Mouse (Mus musculus): ENCODE results near the gene Timm22.

DNA sequence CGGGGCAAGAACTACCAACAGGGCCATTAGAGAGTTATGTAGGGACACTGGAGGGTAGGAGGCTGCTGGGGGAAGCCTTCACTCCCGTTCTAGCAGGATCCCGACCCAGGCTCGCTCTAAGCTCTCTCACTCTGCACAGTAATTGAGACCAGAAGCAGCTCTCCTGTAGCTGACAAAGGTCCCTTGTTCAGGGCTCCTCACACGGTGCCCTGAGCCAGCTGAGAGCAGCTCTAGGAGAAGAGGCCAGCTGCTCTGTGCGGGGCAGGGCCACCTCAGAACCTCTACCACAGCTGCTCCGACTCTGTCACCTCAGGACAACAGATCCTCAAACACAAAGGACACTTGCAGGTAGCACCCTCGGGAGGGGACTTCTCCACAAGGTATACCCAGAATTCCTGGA is 38.7 kb downstream of the Timm22 start:
- TF ChIP-seq MAX (IDR thresholded peaks at IDR 0.05), result no peak
- no peak for TF ChIP-seq CTCF (IDR thresholded peaks at IDR 0.05; ENCODE audit: control insufficient read depth, insufficient read depth, insufficient read length)
- TF ChIP-seq FOSL1 (IDR thresholded peaks at IDR 0.05; ENCODE audit: insufficient read depth, low read length, poor library complexity, severe bottlenecking), result no peak
